Mouse (Mus musculus): ENCODE results near the gene Pex6. TPM values are rescaled to one million over a fixed set of nuclear protein-coding genes. Genes with fewer than 3 reads are reported as not detected.

Pex6 gene
- polyA plus RNA-seq, 1 experiment from 2014 or later = 28.6 TPM

- Histone ChIP-seq H3K36me3 (peaks cover 28% of the 10 kb centered on the region), H3K9ac (no peak overlapping the region), H3K4me3 (no peak overlapping the region), H3K27me3 (peaks cover 18% of the 10 kb centered on the region), H3K4me2 (no peak overlapping the region), H3K27ac (no peak overlapping the region), H3K4me1 (peaks cover 7% of the 10 kb centered on the region; the same call in 1 of the 2 replicates), H3K9me3 (no peaks in the 10 kb centered on the region)
- WGBS = 48% methylated on average over 9 of the region's 9 CpGs
- ATAC-seq (ENCODE audit: borderline replicate concordance, extremely low read depth, low FRiP score, low TSS enrichment) = no peak
Measured at GRCm38 (mm10) chr17:46725273-46725672, 14.0 kb downstream of the Pex6 start.

GRCm38 (mm10) chr17:46725731-46726645, 14.7 kb downstream of the Pex6 start:
- H3K4me2 ChIP-seq = no peak overlapping the region
- no peak for ATAC-seq (ENCODE audit: borderline replicate concordance, extremely low read depth, low FRiP score, low TSS enrichment)
- WGBS = 88% methylated on average over 26 of the region's 26 CpGs
- peaks cover 18% of the 10 kb centered on the region for H3K27me3 ChIP-seq
- no peaks in the 10 kb centered on the region for H3K9me3 ChIP-seq
- no peak overlapping the region for H3K9ac ChIP-seq
- no peak overlapping the region for H3K4me3 ChIP-seq
- H3K27ac ChIP-seq = no peak overlapping the region
- peaks cover 7% of the 10 kb centered on the region; the same call in 1 of the 2 replicates for H3K4me1 ChIP-seq
- H3K36me3 ChIP-seq = peaks cover 28% of the 10 kb centered on the region; the same call in 1 of the 2 replicates

- Histone ChIP-seq H3K9ac (no peak overlapping the region), H3K4me2 (no peak overlapping the region), H3K36me3 (peaks cover 21% of the 10 kb centered on the region; the same call in 1 of the 2 replicates), H3K9me3 (no peaks in the 10 kb centered on the region), H3K27ac (no peak overlapping the region), H3K4me1 (peaks cover 7% of the 10 kb centered on the region; the same call in 1 of the 2 replicates), H3K27me3 (peaks cover 18% of the 10 kb centered on the region), H3K4me3 (no peak overlapping the region)
- ATAC-seq (ENCODE audit: borderline replicate concordance, extremely low read depth, low FRiP score, low TSS enrichment) = no peak
- 86% methylated on average over 11 of the region's 11 CpGs for WGBS
Measured at GRCm38 (mm10) chr17:46727271-46727670, 16.0 kb downstream of the Pex6 start.

- Histone ChIP-seq H3K36me3 (peaks cover 19% of the 10 kb centered on the region; the same call in 1 of the 2 replicates), H3K4me1 (peaks cover 7% of the 10 kb centered on the region; the same call in 1 of the 2 replicates), H3K9ac (no peak overlapping the region), H3K27ac (no peak overlapping the region), H3K9me3 (no peaks in the 10 kb centered on the region), H3K4me2 (no peak overlapping the region), H3K27me3 (peaks cover 18% of the 10 kb centered on the region), H3K4me3 (no peak overlapping the region)
- no peak for ATAC-seq (ENCODE audit: borderline replicate concordance, extremely low read depth, low FRiP score, low TSS enrichment)
- WGBS = 29% methylated on average over 6 of the region's 6 CpGs
Measured at GRCm38 (mm10) chr17:46728021-46728420, 16.8 kb downstream of the Pex6 start.

DNA sequence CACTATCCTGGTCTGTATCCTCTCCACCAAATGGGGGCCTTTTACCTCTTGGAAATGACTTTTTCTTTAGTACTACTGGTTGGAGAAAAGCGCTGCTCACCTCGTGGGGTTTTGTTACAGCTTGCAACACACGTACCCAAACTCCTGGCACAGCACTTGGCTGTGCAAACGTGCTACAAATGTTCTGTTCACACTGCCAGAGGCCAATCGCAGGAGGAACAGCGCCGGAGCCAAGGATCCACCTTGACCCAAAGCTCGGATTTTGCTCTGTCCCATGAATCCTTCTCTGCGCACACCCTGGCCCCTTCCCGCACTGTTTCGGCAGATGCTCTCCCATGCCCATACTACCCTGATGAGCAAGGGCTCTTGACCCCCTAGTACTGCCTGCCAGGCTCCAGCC, 17.2 kb downstream of the Pex6 start:
- WGBS = 40% methylated on average over 11 of the region's 11 CpGs
- Histone ChIP-seq H3K36me3 (peaks cover 14% of the 10 kb centered on the region; the same call in 1 of the 2 replicates), H3K4me1 (peaks cover 7% of the 10 kb centered on the region; the same call in 1 of the 2 replicates), H3K4me2 (peak overlapping the region; percentile 56), H3K9ac (peak overlapping the region; percentile 2; the same call in 1 of the 2 replicates), H3K4me3 (peak overlapping the region; percentile 24), H3K27ac (no peak overlapping the region), H3K27me3 (peaks cover 18% of the 10 kb centered on the region), H3K9me3 (no peaks in the 10 kb centered on the region)
- ATAC-seq (ENCODE audit: borderline replicate concordance, extremely low read depth, low FRiP score, low TSS enrichment) = no peak

GRCm38 (mm10) chr17:46728904-46729318, 17.6 kb downstream of the Pex6 start, which contains the start of gene Gnmt:
Gnmt (minus strand) TSS chr17:46729168.
- no peak for ATAC-seq (ENCODE audit: borderline replicate concordance, extremely low read depth, low FRiP score, low TSS enrichment)
- Histone ChIP-seq H3K36me3 (peaks cover 11% of the 10 kb centered on the region; the same call in 1 of the 2 replicates), H3K9me3 (no peaks in the 10 kb centered on the region), H3K4me3 (peak within 1 kb of the TSS; percentile 24), H3K9ac (peak within 1 kb of the TSS; percentile 2; the same call in 1 of the 2 replicates), H3K27ac (no peak within 1 kb of the TSS), H3K4me2 (peak within 1 kb of the TSS; percentile 56), H3K4me1 (peaks cover 7% of the 10 kb centered on the region; the same call in 1 of the 2 replicates), H3K27me3 (peaks cover 18% of the 10 kb centered on the region)
- WGBS = 17% methylated on average over 24 of the region's 24 CpGs

DNA sequence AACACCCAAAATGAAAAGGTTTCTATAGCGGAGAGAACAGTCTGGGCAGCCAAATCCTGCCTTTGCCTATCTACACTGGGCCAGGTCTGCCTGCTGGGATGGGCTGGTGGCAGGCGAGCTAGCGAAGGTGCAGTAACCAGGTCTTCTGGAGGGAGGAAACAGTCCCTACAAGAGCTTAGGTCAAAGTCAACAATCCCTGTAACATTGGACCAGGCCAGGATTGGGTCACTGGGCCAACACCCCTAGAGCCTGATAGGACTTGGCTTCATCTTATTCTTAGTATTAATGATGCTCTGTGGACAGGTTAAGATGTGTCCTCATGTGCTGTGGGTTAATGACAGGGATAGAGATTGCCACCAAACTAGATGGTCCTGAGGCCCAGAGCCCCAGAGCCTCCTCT, 22.8 kb downstream of the Pex6 start:
- Histone ChIP-seq H3K4me1 (0 out of 2 replicates have a peak, but pooled peaks cover under 1% of the 10 kb centered on the region), H3K27ac (no peak overlapping the region), H3K36me3 (peaks cover 9% of the 10 kb centered on the region; the same call in 1 of the 2 replicates), H3K4me3 (no peak overlapping the region), H3K9me3 (no peaks in the 10 kb centered on the region), H3K9ac (no peak overlapping the region), H3K27me3 (peaks cover 7% of the 10 kb centered on the region), H3K4me2 (no peak overlapping the region)
- no peak for ATAC-seq (ENCODE audit: borderline replicate concordance, extremely low read depth, low FRiP score, low TSS enrichment)
- WGBS = 98% methylated on average over 3 of the region's 3 CpGs

DNA sequence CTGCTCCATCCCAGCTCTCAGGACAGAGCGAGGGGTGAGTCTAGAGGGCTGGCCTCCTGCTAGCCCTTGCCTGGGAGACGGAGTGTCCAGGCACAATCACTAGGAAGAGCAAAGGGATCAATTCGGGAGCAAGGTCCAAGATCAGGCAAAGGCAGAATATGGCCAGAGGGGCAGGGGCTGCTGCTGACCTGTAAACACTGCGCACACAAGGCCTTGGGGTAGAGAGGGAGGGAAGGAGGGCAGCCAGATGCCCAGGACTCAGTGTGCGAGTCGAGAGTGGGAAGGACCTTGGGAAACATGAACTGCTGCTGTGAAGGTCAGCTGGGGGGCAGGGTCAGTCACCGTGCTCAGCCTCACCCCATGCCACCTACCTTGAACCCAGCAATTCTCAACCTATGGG, 24.0 kb downstream of the Pex6 start:
- Histone ChIP-seq H3K9ac (no peak overlapping the region), H3K27me3 (no peaks in the 10 kb centered on the region), H3K4me3 (no peak overlapping the region), H3K36me3 (peaks cover 9% of the 10 kb centered on the region; the same call in 1 of the 2 replicates), H3K4me2 (no peak overlapping the region), H3K9me3 (no peaks in the 10 kb centered on the region), H3K4me1 (no peaks in the 10 kb centered on the region), H3K27ac (no peak overlapping the region)
- WGBS = 85% methylated on average over 7 of the region's 7 CpGs
- no peak for ATAC-seq (ENCODE audit: borderline replicate concordance, extremely low read depth, low FRiP score, low TSS enrichment)

- H3K9ac ChIP-seq = no peak overlapping the region
- H3K9me3 ChIP-seq = no peaks in the 10 kb centered on the region
- 60% methylated on average over 9 of the region's 10 CpGs for WGBS
- H3K4me1 ChIP-seq = no peaks in the 10 kb centered on the region
- no peak overlapping the region for H3K4me2 ChIP-seq
- H3K36me3 ChIP-seq = peaks cover 9% of the 10 kb centered on the region; the same call in 1 of the 2 replicates
- H3K4me3 ChIP-seq = no peak overlapping the region
- no peak for ATAC-seq (ENCODE audit: borderline replicate concordance, extremely low read depth, low FRiP score, low TSS enrichment)
- no peak overlapping the region for H3K27ac ChIP-seq
- no peaks in the 10 kb centered on the region for H3K27me3 ChIP-seq
Measured at GRCm38 (mm10) chr17:46736160-46736559, 24.9 kb downstream of the Pex6 start.

- H3K4me3 ChIP-seq = no peak overlapping the region
- no peak for ATAC-seq (ENCODE audit: borderline replicate concordance, extremely low read depth, low FRiP score, low TSS enrichment)
- H3K4me2 ChIP-seq = no peak overlapping the region
- no peaks in the 10 kb centered on the region for H3K4me1 ChIP-seq
- WGBS = 91% methylated on average over 6 of the region's 6 CpGs
- H3K27me3 ChIP-seq = no peaks in the 10 kb centered on the region
- no peak overlapping the region for H3K9ac ChIP-seq
- H3K36me3 ChIP-seq = peaks cover 26% of the 10 kb centered on the region
- no peak overlapping the region for H3K27ac ChIP-seq
- H3K9me3 ChIP-seq = no peaks in the 10 kb centered on the region
Measured at GRCm38 (mm10) chr17:46741305-46741704, 30.0 kb downstream of the Pex6 start.

- Histone ChIP-seq H3K9me3 (no peaks in the 10 kb centered on the region), H3K27ac (no peak overlapping the region), H3K4me1 (no peaks in the 10 kb centered on the region), H3K4me2 (no peak overlapping the region), H3K27me3 (no peaks in the 10 kb centered on the region), H3K4me3 (no peak overlapping the region), H3K9ac (no peak overlapping the region), H3K36me3 (peaks cover 30% of the 10 kb centered on the region)
- WGBS = 72% methylated on average over 9 of the region's 9 CpGs
- ATAC-seq (ENCODE audit: borderline replicate concordance, extremely low read depth, low FRiP score, low TSS enrichment) = no peak
Measured at GRCm38 (mm10) chr17:46742986-46743385, 31.7 kb downstream of the Pex6 start.

DNA sequence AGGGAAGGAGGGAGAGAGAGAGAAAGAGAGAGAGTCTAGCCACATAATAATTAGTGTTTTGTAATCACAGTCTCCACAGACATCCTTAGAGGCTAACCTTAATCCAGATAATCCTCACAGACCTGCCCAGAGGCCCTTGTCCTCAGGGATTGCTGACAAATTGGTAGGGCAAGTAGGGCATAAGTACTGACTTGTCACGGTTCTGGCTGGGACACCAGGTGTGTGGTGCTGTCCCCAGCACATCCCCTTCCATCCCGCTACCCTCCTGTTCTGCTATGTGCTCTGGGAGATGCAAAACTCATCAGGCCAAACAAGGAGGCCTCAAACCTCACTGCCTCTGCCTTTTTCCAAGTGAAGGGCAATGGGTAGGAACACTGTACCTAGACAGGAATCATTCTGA, 34.2 kb downstream of the Pex6 start:
- H3K4me3 ChIP-seq = no peak overlapping the region
- no peak overlapping the region for H3K27ac ChIP-seq
- peaks cover 26% of the 10 kb centered on the region for H3K36me3 ChIP-seq
- H3K27me3 ChIP-seq = no peaks in the 10 kb centered on the region
- H3K4me1 ChIP-seq = peaks cover 2% of the 10 kb centered on the region; the same call in 1 of the 2 replicates
- WGBS = 90% methylated on average over 2 of the region's 2 CpGs
- no peaks in the 10 kb centered on the region for H3K9me3 ChIP-seq
- ATAC-seq (ENCODE audit: borderline replicate concordance, extremely low read depth, low FRiP score, low TSS enrichment) = no peak
- H3K4me2 ChIP-seq = no peak overlapping the region
- no peak overlapping the region for H3K9ac ChIP-seq

Data from lung, embryonic 15.5 days (tissue).